Mouse (Mus musculus): ENCODE measurements around the gene Hivep2.

Gene Hivep2

DNA sequence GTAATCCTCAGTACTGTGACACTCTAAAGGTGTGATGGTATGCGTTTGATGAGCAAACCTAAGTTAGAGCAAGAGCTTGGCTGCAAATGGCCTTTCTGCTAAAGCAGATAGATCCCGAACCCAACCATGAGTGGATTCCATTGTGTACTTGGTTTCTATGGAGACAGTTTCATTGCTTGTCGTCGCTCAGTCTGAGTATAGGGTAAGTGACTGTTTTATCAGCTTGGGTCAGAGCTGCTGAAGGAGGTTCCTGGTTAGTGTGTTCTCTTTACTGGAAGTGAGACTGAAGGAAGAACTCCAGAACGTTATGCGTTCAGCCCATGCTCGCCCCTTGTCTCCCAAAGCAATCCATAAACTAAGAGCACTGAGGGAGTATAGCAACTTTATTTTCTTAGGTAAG is 54.4 kb downstream of the Hivep2 start:
- DNase-seq (ENCODE audit: low spot score) = no peak

DNA sequence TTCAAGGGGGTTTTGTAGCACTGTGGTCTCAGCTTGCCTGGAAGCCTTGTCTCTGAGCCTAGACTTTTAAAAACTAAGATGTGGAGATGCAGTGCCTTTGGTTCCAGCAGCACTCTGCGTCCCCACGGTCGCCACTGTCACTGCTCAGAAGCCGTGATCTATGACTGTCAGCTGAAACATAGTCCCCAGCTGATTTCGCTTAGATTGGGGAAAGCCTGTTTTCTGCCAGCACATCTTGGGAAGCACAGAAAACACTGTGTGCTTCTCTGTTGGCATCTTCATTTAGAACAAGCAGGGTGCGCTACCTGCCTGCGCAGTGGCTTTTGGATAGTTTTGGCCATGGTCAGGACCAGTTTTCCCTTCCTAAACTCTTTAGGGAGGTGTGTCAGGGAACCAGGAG is 59.1 kb downstream of the Hivep2 start:
- no peak for DNase-seq (ENCODE audit: low spot score)

DNA sequence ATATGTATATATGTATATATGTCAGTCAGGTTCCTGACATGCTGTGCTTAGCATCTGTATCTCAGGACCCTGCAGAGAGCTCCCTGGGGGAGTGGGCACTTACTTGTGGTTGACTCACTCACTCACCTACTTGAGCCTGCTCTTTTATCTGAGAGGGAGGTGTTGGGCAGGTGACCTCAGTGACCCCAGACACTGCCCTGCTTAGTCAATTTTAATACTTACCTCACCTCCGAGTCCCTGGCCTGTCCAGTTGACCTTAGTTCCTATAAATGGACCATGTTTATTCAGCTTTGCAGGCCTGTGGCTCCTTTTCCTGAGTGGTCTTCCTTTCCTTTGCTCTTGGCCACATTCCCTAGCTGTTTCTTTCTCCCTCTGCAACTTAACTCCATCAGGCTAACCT is 61.9 kb downstream of the Hivep2 start:
- DNase-seq (ENCODE audit: low spot score) = no peak

DNA sequence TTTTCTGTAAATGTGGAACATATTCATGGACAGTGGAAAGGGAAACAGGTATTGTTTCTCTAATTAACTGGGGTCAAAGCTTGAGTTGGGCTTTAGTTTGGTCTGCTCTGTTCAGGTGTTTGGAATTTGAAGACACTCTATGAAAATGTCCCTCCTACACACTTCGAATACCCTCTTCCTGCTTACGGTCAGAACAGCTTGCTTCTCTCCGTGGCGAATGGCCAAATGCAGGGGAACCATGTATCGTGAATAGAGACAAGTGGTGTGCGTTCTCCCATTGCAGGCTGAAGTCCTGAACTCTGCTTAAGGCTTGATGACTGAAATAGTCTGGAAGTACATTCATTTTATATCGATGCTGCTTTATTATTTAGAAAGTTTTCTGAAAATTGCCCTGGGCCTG is 63.1 kb downstream of the Hivep2 start:
- DNase-seq (ENCODE audit: low spot score) = no peak

DNA sequence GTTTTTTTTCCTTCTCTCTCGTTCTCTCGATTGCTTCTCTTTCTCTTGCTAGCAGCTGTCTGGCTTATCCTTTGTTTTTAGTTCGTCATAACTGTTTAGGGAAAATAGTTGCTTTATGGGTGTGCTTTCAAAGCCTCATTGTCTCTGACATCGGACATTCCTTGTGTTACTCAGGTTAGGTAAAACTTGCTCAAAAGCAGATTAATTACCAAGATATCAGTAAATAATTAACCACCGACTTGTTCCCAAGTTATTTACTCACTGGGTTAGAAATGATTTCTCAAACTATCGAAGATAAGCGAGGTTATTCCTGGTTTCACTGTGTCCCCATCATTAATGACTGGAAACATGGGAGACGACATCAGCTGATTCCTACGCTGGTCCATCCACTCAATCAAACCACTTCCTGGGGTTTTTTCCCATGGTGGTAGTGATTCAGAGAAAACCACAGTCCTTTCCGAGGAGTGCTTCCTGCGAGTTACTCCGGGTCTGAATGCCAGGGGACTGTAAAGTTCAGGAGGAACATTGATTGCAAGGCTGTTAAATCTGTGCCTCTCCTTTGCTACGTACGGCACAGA is 64.7 kb downstream of the Hivep2 start:
- no peak for DNase-seq (ENCODE audit: low spot score)

DNA sequence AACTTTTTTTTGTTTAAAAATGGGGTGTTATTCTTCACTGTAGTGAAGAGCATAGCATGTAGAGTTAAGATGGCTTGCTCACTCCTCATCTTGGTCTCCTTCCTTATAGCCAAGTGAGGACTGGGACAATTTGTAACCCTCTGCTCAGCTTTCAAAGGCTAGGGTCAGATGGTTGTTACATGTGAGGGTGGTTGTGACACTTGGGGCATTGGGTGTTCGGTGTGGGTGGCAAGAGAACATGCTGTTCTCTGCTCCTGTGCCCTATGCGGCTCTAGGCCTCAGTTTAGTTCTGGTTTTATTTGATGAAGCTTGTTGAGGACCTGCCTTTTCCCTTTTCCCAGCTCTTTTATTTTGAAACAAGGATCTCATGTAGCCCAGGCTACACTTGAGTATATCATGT is 66.7 kb downstream of the Hivep2 start:
- DNase-seq (ENCODE audit: low spot score) = no peak

DNA sequence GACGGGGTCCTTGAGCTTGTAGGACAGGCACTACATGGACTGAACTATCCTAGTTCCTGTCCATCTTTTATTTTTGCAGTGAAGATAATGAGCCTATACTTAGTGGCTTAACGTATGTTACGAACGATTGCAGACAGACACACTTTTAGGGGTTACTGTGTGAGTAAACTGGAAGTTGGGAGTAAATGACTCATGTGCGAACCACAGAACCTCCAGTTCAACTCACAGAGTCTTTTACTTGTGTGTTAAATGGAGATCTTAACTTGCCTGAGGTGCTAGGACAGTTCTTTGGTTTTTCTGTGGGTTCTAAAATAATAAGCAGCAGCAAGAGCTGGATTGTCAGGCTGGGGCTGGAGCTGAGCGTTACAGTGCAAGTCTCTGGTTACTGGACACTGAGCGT is 68.2 kb downstream of the Hivep2 start:
- no peak for DNase-seq (ENCODE audit: low spot score)

DNA sequence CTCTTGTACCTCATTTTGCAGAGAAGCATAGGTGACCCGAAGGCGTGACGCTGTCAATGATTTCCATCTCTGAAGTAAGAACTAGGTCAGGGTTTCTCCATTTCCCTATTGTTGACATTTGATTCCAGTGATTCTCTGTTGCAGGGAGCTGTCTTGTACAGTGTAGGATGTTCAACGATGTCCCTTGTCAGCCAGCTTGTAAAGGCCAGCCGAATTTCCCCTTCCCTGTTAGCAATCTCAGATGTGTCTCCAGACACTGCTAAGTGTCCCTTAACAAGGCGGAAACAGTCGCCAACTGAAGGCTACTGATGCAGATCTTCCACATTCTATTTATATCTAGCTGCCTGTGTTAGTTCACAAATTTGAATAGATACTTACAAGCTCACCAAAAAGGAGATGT is 68.9 kb downstream of the Hivep2 start:
- DNase-seq (ENCODE audit: low spot score) = no peak

DNA sequence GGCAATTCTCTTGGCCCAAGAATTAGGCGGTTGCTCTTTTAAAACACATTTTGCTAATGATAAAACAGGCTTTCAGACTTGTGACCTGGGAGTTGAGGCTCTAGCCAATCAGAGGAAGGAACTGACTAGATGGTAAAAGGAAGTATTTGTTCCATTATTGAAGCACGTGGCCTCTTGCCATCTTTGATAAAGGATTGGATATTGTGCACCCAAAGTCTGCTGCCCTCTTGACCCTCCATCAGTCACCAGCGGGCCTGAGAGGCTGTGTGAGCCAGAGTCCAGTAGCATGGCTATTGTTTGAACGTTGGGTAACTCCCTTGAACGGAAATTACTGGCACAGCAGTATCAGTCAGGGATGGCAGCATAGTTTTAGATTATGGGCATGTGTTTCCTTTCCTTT is 69.7 kb downstream of the Hivep2 start:
- DNase-seq (ENCODE audit: low spot score) = no peak

DNA sequence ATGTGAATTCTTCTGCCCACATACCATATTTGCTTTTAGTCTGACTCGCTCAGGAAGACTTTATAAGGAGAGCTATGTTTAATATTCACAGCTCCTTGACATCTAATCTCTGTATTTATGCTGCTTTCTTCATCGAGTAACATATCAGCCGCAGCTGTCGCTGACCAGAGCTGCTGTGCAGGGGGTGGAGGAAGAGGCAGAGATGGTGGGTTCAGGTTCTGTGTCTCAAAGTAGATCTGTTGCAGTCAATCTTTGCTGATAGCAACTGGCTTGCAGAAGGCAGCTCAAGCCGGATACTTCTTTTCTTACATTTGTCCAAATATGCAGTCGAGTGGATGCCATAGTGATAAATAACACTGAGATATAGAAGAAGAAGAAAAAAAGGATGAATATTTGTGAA is 70.6 kb downstream of the Hivep2 start:
- DNase-seq (ENCODE audit: low spot score) = no peak

DNA sequence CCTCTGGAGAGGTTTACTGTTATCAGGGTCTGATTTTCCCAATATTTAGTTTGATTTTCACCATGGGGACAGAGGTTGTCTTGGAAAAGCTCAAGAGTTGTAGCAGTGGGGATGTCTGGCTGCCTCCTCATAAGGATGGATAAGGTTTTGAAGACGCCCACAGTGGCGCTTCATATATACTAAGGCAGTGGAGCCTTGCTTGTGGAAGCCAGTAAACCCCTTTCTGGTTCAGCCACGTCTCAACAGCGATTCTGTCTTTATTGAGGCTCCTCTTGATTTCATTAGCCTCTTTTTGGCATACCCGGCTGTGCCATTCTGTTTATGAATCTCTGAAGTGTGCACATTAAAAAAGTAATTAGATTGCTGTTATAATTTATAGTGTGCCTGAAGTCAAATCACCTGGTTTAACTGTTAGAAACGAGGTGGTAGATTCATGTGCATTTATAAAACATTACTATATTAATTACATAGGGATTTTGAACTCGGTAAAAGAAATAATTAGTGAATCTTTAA is 72.2 kb downstream of the Hivep2 start:
- no peak for DNase-seq (ENCODE audit: low spot score)

DNA sequence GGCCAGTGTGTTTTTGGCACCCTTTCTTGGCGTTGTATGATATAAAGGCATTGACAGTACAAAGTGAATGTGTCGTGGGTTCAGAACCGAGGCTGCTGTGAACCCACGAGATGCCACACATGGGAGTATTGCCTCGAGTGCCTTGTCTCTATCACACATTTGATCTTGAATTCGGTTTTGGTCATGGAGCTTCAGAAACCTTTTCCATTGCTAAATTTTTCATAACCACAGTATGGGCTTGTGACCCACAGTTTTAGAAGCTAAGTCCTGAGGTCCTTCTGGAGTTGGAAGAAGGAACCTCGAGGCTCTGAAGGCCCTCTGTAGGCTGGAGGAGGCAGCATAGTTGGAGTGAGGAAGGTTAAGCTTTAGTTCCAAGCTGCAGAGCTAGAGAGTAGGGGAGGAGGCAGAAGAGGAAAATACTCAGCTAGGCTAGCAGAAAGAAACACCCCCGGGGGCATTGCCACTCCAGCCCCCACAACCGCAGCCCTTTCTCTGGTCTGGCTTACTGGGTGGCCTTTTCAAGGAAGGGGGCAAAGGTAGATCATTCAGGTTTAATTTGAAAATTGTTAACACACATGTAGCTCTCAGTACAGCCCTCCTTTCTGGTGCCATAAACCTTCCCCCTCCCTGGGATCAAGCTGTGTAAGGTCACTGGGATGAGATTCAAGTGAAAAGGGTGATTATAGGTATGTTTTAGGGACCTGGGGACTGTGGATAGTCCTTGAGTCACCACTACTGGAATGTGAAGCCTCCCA is 75.0 kb downstream of the Hivep2 start:
- DNase-seq (ENCODE audit: low spot score) = no peak

DNA sequence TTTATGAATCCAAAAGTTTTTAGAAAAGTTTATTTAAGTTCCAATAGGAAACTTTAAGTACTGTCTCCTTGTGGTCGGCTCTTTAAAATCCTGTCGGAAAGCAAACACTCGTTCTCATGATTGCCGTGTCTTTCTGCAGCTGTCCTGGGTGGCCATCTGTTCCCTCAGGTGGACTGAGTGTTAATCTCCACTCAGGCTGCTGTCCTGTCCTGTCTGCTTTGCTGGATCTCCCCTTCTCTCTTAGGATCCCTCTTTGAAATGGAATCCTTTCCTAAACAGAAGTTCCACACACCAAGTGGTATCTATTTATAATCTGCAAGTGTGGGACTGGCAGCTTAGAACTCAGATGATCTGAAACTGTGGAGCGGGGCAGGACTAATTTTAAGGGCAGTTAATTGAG is 75.7 kb downstream of the Hivep2 start:
- DNase-seq (ENCODE audit: low spot score) = no peak

DNA sequence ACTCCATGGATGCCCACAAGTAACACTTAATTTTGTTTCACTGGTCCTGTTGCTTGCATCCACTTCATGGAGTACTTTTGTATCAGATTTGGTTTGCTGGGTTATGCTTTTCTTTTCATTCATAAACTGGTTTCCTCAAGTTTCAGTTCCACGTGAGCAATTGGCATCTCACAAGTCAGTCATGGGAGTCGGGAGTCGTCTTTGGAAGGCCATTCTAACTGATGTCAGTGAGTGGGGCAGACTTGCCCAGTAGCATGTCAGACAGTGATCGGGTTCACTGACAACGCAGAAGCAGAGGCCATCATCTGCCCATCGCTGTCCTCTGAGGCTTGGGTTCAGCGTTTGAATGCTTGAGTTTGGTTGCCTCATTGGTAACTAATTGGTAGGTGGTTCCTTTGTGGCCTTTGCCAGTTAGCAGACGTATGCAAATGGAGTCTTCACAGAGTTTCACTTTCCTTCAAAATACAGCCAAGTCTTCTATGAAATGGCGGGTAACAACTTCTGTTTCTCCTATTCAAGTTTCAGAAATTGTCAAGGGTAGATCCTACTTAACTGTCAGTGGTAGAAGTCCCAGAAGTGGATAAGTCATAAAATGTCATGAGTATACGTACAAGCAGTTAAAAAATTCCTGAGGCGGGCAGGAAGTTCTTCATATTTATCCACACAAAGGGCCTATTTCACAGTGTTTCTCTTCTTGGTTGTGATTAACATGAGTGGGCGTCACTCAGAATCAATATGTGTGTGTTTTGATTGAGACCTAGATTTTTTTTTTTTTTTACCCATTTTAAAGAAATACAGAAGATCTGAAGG is 76.9 kb downstream of the Hivep2 start:
- DNase-seq (ENCODE audit: low spot score) = no peak

DNA sequence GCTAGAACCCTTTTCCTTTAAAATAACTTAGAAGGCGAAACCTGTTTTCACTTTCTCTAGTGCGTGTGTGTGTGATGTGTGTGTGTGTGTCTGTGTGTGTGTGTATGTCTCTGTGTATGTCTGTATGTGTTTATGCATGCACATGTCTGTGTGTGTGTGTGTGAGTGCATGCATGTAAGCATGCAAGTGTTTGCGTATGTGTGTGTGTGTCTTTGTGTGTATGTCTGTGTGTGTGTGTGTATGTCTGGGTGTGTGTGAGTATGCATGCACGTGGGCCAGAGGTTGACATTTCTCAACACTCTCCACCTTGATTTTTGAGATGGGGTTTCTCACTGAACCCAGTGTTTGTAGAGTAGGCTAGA is 77.5 kb downstream of the Hivep2 start:
- no peak for DNase-seq (ENCODE audit: low spot score)

DNA sequence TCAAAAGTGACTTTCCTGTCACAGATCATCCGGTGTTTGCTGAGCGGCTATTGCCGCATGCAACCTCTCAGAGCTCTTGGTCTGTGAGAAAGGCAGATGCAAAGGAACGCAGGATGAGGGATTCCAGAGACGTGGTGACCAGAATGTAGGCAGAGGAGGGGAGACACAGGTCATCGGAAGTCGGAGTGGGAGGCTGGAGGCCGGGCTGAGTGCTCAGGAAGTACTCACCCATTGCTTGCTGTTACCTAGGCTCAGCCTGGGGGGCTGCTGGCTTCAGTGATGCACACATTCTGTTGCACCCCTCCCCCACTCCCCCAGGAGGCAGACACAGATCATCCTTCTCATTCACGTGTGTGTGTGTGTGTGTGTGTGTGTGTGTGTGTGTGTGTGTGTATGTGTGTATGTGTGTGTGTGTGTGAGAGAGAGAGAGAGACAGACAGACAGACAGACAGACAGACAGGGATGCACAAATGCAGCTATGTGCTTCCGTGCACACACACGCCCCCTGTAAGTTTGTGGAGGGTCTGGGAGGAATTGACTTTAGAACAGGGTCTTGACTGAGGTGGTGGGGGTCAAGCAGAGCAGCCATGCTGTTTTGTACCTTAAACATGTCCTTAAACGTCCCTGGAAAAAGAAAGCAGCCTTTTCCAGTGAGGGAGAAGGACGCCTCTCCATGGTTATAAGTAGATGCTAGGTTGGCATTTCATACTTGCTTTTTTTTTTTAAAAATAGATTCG is 78.3 kb downstream of the Hivep2 start:
- no peak for DNase-seq (ENCODE audit: low spot score)

DNA sequence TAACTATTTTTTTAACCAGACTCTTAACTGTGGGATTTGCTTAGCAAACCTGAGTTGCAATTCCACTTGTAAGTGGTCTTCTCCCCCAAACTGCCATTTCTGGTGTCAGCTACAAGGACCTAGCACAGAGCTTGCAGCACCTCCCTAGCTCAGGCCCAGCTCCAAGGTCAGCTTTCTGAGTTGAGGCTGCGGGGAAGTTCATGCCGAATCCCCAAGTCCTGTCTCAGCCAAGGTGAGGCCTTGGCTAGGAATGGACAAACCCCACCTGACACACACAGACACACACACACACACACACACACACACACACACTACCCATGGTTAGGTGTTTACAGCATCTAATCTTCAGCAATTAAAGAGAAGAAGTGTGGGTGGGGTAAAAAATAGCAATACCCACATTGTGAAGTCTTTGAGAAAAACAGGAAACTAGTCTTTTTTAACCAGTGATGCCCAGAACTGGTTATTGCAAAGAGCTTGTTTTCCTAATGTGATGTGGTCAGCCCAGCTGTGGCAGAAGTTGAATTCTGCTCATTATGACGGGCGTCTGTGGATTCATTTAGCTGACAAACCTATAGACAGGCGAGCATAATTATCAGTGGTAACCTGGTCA is 79.0 kb downstream of the Hivep2 start:
- DNase-seq (ENCODE audit: low spot score) = no peak

DNA sequence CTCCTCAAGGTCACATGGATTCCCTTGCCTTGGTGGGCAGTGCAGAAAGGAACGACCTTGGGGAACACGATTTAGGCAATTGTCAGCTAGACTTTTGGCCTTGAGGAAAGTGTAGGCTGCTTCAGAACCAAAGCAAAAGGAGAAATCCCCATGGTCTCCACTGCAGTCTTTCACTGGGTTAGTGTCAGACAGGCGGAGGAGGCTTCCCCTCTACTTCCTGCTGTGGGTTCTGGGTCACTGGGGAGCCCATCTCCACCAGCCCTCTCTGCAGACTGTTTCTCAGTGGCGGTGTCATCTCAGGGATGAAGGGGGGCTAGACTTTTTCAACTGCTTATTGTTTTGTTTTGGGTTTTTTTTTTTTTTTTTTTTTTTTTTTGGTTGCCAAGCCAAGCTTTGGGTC is 79.9 kb downstream of the Hivep2 start:
- no peak for DNase-seq (ENCODE audit: low spot score)

DNA sequence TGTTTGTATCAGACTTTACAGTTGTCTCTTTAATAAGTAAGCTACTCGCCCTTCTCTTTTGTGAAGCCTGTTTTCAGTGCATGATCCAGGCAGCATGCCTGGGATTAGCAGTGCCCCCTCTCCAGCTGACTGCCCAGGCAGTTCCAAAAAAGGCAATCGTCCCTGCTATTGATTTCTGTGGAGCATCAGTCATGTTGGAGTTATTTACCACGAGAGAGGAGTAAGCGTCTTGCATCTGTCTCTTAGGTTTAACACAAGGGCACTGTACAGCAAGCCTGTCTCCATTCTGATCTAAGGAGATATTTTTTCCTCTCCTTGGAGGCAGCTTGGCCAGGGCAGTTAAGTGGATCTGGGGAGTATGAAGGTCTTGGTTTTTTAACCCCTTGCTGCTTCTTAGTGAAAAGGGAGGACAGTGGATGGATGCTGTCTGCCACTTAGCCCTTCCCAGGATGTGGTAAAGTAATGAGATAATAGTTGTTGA is 80.3 kb downstream of the Hivep2 start:
- no peak for DNase-seq (ENCODE audit: low spot score)

DNA sequence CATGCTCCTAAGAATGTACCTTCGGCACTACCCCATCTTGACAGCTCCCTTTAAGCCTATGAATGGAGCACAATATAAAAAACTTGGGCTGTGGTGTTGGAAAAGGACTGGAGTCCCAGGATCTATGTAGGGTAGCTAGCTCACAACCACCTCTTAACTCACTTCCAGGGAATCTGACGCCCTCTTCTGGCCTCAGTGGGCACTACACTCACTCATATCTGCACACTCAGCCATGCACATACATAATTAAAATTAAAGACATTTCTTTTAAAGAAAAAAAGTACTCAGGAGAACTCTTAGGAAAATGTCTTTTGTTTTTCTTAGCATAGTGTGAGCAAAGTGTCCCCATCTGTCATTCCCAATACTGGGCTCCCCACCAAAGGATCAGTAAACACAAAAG is 81.1 kb downstream of the Hivep2 start:
- DNase-seq (ENCODE audit: low spot score) = no peak

DNA sequence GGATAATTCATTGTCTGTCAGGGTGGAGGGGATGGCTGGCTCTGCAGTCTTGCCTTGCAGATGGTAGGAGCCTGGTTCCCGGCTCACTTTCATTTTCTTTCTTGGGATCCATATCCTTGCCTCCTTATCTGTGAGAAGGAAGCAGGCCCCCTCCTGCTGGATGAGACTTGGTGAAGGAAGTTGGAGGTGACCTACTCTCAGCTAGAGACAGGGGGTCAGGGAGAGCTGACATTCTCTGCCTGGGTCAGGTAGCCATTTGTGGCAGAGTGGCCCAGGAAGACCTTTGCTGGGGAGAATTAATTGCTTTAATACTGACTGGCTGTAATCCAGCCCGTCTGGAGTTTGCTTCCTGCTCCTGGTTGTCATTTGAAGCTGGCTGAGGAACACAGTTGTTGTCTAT is 81.8 kb downstream of the Hivep2 start:
- no peak for DNase-seq (ENCODE audit: low spot score)

DNA sequence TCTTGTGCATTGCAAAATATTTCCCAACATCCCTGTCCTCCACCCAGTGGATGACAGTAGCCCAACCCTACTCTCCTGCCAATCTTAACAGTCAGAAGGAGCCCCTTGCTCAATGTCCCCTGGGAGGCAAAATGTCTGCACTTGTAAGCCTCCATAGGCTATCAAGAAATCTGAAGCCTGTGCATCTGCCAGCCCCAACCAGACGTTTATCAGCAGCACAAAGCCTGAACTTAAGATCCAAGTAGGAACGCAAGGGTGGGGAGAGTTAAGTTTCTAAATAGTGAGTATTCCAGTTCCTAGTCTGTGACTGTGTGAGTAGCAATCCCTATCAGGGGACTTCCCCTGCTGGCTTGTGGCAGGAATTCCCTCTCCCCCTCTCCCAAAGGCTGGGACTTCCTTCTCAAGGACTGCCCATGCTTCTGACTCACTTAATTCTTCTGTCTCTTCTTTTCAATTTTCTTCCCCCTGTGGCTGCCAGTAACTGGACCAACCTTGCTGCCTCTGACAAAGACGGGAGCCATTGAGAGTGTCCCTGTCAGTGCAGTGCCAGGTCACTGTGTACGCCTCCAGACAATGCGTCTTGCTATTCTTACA is 82.5 kb downstream of the Hivep2 start:
- no peak for DNase-seq (ENCODE audit: low spot score)

Measured in urinary bladder, postnatal 10 days (tissue).